Mouse (Mus musculus): Measurements from ENCODE around the gene Mob3a.
A peak's percentile ranks its signal among the peaks of the same experiment; 100 is the strongest.

The Mob3a gene

DNA sequence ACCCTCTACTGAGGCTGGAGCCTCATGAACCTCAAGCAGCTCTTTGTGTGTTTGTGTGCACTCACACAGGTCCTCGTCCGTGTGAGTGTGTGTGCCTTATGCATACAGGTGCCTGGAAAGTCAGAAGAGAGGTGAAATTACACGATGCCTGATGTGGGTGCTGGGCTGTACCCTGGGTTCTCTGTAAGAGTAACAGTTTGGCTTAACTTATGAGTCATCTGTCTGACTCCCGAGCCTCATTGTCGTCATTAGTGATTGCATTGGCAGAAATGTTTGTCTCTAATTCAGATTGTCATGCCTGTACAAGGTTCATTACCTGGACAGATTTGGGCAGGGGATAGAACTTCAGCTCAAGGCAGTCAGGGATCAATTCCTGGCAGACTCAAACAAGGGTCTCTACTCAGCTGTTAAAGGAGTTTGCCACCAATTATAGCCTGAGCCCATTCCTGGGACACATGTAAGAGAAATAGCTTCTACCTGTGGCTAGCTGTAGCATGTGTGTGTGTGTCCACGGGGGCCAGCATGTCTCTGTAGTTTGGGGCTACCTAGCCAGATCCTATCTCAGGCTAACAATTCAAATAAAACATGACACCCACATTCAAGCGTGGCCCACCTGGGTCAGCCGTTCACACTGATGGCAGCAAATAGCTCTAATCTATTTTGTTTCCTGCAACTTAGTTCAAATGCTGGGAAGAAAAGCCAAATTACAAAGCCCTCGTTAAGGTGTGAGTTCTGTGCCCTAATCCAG lies 24.5 kb downstream of the Mob3a start:
- peak; percentile 97 for DNase-seq

DNA sequence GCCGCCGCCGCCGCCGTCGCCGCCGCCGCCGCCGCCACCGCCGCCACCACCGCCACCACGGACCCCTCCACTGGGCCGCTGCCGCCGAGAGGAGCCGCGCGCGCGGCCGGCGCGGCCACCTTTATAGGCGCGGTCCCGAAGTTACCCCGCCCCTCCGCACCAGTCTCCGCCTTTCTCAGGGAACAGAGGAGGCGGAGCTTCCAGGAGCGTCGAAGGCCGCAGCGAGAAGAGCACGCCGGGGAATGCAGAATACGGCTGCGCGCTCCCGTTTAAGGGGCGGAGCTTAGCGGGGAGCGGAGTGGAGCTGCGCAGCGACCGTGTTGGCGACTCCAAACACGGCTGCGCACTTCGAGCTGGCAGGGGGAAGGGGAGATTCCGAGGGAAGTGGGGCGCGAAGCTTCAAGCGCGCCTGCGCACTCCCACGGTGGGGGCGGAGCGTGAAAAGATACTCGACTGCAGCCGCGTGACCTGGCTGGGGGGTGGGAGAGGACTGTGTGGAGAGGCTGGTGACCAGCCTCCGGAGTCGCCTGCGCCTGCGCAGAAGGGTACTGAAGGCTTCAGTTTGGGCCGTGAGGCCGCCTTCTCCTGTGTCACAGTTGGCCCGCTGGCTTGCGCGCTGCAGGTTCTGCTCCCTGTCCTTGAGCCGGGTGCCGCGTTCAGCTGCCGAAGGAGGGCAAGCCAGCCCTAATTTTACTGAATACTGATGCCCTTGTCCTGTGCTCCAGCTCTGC lies 25.4 kb downstream of the Mob3a start:
- peak; percentile 100 for DNase-seq

DNA sequence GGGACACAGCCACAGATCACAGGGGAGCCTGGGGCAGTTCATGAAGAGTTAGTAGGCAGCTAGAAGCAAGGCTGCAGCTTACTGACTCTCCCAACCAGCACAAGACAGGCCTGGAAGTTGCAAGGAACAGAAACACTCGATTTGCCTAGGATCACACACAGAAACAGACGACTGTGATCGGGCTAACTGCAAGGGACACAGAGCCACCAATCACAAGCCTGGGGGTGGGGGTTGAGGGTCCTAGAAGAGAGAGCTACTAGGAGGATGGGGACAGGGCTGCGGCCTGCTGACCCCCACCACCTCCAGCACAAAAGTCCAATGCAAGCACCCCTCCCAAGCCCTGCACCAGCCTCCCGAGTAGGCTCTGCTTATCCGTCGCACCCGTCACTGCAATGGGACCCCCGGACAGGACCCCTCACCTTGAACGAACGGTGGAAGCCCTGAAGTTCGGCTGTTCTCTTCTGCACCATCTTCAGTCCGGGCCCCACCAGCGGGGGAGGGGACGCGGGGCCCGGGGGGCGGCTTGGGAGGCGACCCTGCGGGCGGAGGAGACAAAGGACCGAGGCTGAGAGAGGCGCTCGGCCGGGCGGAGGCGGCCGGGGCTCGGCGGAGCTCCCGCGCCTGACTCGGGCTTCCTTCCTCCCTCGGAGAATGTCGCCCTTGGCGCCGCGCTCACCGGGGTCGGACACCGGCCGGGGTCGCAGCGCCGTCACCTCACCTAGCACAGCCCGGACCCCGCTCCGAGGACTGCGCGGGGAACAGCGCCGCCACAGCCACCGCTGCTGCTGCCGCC lies 26.2 kb downstream of the Mob3a start:
- DNase-seq = peak; percentile 97

DNA sequence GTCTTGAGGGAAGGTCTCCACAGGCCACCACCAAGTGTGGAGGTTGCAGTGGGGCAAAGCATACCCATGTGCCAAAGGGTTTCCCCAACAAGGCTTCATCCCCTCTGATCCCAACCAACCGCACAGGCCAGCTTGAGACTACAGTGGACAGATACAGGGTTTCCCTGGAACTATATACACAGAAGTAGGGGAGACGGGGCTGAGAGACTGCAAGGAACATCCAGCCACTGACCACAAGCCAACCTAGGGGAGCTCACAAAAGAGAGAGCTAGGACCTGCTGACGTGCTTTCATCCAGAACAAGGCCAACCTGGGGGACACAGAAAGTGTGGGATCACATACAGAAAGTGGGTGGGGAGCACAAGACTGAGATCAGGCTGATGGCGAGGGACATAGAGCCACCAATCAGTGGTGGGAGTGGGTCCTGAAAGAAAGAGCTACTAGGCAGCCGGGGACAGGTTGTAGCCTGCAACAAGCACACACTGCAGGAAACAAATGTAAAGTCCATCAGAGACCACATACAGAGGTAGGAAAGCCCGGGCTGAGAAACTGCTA lies 26.8 kb downstream of the Mob3a start:
- DNase-seq = peak; percentile 96

DNA sequence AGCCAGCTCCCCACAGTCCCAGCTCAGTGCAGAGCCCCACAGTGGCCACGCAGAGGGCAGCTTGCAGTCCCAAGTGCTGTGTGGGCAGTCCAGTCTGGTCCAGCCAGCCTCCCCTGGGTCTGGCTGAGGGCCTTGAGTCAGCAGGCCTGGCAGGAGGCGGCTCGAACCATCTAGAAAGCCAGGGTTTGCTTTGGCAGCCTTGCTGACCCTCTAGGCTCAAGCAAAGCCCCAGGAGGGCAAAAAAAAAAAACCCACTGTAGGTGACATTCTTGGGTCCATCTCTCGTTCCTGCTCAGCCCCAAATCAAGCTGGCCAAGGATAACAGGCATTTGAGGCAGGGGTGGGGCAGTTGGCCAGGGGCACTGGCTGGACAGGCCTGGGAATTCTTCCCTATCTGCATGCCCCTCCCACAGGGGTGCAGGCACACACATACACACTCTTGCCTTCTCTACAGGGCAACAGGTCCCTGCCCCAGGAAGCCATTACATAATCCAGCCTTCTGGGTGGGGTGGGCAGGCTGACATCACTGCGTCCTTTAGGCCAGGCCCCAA lies 27.5 kb downstream of the Mob3a start:
- DNase-seq = peak; percentile 99

DNA sequence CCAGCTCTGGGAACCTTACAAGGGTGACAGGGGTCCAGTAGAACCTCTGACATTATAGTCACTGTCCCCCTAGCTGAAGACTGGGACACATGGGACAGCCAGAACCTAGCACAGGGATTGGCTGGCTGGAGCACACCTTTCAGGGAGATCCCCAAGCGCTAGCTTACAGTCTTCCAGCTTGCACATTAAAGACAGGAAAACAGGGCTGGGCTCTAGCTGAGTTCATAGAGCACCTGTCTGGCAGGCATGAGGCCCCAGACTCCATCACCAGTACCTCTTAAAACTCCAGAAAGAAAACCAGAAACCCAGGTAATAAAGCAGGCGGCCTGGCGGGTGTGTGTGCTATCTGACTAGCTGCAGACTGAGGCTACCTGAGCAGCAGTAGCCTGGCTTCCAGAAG lies 28.1 kb downstream of the Mob3a start:
- peak; percentile 96 for DNase-seq

DNA sequence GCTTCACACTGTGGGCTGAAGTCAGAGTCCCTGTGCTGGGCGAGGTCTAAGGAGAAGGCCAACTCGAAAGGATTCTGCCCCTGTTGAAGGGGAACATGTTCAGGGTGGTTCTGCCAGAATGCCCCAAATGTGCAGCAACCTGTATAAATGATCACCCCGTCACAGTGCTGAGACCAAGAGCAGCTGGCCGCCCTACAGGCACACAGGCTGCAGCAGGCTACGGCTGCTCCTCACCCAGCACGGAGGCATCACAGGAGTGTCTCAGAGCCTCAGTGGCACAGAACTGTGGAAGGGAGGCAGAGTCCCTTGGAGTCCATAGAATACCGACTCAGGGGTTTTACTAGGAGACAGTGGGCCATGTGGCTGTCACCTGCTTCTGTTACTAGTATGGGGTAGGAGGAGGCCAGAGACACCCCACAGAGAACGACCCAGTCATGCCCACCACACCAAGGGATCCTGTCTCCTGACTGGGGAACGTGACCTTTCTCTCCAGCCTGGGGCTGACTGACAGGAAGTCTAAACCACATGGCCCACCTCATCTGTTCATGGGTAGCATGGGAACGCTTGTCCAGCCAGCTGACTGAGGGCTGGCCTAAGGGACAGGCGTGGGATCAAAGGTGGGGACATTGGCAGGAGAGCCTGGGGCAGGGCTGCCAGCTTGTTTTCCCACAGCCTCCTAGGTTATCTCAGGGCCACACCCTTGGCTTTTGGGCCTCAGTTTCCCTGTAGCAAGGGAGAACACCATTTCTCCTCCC lies 29.7 kb downstream of the Mob3a start:
- DNase-seq = peak; percentile 98

DNA sequence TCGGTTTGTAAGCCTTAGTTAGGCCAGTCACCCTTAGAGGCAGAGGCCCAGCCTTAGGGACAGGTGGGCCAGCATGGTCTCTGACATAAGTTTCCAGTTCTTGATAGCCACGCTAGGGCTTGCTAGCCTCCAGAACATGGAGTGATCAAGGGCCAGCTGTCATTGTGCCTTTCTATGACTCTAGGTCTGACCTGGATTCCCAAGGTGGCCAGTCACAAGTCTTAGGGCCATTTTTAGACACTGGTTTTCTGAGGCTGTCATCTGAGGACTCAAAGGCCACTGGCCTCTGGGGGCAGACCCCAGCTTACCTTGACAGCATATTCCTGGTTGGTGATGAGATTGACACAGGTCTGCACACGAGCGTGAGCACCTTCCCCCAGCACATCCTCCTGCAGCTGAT lies 30.5 kb downstream of the Mob3a start:
- peak; percentile 94 for DNase-seq

DNA sequence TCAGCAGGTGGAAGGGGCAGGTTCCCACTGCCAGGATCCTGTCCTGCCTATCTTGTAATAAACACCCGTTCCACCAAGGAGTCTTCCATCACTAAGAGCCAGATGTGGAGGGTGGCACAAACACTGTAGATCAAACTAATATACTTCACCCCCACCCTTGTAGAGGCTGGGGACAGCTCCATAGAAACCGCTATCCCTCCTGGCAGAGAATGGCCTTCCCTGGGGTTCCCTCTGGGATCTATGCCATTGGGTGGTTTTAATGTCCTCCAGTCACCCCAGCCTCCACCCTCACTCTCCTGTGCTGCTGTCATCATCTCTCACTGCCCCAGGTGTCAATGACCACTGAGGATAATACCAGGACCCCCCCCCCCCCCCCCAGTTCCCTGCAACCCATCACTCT lies 31.2 kb downstream of the Mob3a start:
- no peak for DNase-seq

DNA sequence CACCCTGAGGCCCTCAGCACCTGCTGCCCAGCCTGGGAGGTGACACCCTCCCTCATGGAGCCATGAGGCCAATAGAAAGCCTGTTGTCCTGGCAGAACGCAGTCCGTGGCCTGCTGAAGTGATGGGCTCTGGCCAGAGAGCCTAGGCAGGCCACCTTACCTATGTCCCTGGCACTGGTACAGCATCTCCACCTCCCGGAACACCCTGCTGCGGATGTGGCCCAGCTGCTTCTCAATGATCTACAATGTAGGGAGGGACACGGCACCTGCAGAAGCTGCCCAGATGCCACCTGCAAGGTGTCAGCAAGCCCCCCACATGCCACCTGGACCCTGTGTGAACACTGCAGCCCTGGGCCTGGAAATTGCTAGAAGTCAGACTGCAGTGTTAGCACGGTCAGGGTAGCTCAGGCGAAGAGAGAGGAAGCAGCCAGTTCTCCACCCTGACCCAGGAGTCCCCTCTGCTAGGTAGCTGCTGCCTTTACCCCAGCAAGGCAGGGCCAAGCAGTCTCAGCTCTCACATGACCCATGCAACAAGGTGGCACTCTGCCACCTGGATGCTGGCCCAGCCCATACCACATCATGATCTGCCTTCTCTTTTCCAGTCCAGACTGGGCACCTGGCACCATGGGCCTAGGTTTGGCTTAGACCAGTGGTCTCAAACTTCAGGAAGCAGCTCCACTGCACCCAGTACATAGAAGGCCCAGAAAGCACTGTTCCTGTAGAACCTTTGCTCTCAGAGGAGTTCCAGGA lies 31.9 kb downstream of the Mob3a start:
- DNase-seq = peak; percentile 98

DNA sequence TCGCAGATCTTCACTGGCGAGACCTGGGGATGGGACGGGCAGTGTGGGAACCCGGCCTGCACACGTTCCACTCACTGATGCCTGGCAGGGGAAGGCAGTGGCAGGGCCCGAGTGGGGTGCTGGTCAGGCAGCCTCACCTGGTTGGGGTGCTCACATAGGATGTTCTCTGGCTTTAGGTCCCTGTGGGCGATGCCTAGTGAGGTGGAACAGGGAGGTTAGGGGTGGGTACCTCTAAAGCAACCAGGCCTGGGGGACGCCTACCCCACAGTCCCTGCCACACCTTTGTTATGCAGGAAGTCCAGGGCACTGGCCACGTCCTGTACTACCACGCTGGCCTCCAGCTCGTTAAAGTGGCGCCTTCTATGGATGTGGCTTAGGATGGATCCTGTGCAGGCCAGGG lies 32.8 kb downstream of the Mob3a start:
- no peak for DNase-seq

DNA sequence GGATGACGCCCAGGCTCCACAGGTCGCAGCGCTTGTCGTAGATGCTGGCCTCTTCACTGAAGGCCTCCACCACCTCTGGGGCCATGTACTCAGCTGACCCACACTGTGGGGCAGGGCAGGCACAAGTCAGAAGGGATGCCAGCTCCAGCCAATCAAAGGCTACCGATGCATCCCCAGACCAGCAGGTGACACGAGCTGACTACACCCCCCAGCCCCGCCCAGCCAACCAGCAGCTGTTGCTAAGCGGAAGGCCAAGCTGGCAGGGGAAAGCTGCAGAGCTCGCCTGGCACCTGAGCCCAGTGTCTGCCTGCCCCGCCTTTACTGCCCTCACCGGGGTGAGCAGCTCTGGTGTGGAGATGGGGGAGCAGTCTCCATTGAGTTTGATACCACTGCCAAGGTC lies 33.2 kb downstream of the Mob3a start:
- DNase-seq = peak; percentile 98

DNA sequence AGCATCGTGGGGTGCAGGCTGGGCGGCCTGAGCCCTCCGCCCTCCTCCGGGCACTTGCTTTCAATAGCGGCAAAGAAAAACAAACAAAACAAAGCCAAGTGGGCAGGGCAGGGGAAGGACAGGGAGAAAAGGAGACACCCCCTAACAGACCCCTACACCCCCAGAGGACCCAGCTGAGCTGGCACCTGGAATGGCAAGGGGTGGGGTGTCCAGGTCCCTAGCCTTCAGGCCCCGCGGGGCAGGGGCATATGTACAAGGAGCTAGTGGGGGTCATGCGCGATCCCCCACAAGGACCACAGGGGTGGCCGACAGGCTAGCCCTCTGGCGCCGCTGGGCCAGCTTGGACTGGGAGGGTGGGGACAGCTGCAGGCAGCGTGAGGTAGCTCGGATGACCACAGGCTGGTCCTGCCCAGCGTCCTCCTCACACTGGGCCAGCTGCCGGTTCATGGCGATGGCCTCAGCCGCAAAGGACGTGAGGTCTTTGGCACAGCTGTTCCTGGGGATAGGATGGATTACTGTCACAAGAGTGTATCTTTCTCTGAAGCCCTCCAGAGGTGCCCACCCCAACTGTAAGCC lies 34.9 kb downstream of the Mob3a start:
- peak; percentile 96 for DNase-seq

DNA sequence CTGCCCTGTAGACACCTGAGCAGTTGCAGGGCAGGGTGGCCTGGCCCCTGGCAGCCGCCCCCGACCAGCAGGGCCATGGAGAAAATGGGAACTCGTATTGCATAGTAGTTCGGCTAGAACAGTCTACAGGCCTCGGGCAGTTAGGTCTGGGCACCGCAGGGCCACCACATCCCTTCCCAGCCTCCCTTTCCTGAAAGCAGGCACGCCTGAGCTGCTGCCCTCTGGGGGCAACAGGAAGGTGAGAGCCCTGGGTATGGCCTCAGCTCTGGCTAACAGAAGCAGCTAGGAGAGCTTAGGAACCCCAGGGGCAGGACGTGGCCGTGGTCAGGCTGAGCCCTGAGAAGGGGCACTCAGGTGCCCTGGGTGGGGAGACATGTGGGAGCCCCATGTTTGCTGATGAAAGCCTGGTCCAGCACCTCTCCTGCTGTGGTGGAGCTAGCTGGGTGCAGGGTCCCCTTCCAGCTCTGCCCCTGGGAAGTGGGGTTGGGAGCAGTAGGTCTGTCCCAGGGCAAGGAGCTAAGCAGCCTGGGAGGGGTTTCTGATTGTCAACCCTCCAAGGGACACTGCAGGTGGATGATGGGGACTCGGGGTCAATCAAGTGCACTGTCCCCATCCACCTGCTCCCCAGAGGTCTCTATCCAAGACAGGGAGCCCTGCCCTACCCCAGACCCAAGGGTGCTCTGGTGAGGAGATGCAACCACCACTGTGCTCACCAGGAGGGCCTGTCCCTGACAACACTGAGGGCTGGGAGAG lies 35.6 kb downstream of the Mob3a start:
- DNase-seq = peak; percentile 95

DNA sequence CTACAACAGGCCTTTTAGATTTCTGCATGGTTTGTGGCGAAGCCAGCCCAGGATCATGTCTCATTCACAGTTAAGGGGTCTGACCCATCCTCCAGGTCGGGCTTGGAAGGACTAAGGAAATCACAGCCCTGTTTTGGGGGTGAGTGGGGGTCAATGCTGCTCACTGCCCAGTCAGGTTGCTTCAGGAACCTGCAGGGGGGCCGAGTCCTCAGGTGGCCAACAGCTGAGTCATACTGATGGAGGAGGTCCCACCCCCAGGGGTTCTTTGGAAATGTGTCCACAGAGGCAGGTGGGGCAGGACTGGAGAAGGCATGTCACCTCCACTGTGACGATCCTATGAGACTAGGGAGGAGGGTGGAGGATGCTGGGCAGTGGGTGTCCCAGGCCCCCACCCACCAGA lies 36.3 kb downstream of the Mob3a start:
- DNase-seq = peak; percentile 97

DNA sequence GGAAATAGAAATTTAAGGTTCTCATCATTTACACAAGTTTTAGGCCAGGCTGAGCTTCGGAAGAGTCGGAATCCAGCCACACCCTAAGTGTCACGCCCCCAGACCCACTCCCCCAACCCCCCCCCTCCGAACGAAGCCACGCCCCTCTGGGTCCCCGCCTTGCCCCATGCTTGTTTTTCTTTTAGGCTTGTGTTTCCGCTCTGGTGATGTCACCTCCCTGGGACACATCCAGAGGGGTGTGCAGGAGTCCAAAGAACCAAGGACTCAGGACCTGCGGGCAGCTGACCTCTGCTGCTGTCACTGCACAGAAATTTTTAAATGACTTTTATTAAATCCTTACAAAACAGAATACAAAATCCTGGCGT lies 36.8 kb downstream of the Mob3a start:
- DNase-seq = peak; percentile 99

DNA sequence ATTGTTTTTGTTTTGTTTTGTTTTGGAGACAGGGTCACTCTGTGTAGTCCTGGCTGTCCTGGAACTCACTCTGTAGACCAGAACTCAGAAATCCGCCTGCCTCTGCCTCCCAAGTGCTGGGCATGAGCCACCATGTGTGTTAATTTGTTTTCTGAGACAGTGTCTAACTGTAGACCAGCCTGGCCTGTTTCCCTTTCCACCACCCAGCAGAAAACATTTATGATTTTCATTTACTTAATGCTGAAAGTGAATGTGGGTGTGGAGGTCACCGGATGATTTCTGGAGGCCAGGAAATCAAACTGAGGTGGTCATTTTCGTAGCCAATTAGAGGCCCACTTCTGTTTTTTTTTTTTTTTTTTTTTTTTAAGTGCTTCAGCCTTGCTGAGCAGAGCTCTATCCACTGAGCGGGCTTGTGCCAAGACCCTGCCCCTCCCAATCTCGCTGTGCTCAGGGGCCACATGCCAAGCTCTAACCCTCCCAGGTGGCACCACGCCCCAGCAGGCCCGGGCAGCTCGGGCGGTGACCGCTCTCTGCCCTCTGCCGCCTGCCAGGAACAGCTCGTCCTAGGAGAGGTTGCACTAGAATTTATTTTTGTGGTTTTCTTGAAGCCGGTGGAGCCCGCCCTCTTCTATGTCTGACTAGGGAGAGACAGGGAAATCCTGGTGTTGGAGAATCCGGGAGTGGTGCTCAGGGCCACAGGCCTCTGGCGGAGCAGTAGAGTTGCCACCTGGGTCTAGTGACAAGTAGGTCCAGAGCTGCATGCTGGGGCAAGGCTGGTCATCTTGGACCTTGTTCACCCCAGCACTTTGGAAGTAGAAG lies 37.4 kb downstream of the Mob3a start:
- DNase-seq = peak; percentile 99

DNA sequence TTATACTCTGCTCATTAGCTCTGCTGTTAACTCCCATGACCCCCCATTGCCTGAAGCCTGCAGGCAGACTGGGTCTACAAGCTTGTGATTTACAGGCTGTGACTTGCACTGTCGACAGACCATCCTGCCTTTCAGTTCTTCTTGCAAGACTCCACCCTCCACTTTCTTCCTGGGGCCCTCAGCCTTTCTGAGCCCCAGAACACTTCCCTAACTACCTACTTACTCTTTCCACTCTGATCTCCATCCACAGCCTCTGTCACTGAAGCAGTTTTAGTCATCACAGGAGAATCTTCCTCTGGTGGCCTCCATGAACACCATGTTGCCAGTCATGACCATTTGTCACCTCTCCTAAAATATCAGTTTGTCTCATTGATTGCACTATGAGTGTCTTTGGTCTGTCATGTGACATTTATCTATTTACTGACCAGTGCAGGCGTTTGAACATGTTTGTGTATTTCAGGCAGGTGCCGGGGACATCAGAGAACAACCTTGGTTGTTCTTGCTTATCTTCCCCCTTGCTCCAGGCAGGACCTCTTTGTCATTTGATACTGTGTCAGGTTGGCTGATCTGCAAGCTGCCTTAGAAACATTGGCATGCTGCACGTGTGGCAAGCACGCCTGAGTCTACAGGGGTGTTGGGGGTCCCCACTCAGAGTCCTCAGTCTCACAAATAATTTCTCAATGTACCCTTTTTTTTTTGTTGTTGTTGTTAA lies 38.1 kb downstream of the Mob3a start:
- DNase-seq = peak; percentile 96

DNA sequence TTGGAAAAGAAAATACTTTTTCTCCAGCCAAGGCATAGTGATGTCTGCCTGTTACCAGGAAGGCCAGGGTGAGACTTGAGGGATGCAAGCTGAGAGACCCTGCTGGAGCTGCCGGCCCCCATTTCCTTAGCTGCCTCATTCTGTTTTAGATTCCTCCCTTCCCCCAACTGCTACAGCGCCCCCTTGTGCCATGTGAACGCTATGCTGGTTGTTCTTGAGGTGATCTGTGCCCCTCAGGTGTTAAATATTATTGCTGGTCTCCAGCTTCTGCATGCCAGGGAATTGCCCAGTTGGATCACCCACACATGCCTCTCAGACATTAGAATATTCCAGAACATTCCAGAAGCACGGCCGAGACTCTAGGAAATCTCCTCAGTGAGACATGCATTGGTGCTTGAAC lies 40.6 kb downstream of the Mob3a start:
- no peak for DNase-seq
